Mouse (Mus musculus): ENCODE results near the gene Rdh16.
"Not testable (repeated sequence)": the region's sequence is repeated elsewhere in the genome, so short reads cannot be mapped to it uniquely, and the experiment has no call there.

The Rdh16 gene

DNA sequence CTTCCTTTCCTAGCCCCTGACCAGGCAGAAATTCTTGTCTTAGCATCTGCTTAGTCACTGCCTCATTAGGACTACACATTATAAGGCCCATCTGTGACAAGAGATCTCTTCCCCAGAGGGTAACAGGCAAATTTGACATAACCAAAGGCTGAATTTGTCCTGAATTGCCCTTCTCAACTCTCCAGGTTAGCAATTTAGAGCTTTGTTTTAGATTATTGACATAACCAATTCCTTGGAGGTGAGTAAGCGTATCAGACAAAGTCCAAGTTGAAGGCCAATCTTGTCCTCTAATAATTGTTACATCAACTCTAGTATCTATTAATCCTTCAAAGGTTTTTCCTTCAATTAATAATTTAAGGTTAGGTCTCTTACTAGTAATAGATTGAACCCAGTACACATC is 33.2 kb downstream of the Rdh16 start:
- DNase-seq (ENCODE audit: low spot score in 2 of 2), result not testable (repeated sequence)

DNA sequence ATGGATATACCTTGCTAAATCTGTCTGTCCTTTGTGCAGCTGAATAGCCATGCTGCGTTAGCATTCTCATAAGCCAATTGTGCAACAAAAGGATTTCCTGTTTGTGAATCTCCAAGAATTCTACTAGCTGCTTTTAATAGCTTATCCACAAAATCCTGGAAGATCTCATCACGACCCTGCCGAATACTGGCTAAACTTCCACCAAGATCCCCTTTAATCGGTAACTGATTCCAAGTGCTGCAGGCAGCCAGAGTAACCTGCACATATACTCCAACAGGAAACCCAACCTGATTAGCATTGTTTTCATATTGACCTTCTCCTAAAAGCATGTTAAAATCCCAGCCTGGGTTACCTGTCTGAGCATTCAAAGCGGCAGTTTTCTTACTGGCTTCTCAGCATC is 34.3 kb downstream of the Rdh16 start:
- DNase-seq (ENCODE audit: low spot score in 2 of 2), result no peak

DNA sequence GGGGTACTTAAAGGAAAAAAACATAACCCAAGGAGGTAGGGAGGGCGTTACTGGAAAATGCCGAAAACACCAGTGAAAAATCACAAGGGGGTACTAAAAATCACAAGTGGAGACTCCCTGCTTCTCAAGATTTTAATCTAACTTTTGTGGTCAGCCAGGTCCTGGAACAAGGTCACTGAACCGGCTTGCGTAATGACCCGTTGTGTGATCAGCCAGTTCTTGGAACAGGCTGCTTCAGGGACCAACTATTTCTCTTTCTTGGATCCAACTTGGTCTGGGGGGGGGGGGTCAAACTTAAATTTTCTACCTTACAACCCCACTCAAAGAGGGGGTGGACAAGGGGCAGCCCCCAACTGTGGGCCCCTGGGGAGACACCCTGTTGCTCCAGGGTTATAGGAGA is 36.8 kb downstream of the Rdh16 start:
- not testable (repeated sequence) for DNase-seq (ENCODE audit: low spot score in 2 of 2)

DNA sequence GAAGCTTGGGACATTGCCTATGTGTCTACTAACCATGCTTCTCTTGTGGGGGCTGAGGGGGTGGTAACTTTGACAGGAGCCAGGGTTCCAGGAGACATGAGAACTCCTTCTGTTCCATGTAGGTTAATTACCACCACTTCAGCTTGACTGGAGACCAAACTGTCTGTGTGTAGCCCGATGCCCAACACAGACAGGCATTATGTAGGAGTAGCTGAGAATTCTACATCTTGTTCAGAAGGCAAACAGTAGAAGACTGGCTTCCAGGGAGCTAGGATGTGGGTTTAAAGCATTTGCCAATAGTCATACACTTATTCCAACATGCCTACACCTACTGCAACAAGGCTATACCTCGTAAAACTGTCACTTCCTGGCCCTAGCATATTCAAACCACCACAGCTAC is 37.6 kb downstream of the Rdh16 start:
- DNase-seq (ENCODE audit: low spot score in 2 of 2), result no peak

DNA sequence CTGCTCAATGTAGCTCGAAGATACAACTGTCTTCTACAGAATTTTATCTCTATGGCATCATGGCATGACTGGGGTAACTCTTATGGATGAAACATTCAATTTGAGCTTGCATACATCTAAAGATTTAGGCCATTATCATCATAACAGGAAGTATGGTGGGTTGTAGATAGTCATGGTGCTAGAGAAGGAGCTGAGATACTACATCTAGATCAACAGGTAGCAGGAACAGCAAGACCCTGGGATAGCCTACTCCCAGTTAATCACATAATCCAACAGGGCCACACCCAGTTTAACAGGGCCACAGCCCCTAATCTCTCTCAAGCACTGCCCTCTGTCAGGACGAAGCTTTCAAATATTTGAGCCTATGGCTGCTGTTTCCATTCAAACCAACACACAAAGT is 39.8 kb downstream of the Rdh16 start:
- no peak for DNase-seq (ENCODE audit: low spot score in 2 of 2)

DNA sequence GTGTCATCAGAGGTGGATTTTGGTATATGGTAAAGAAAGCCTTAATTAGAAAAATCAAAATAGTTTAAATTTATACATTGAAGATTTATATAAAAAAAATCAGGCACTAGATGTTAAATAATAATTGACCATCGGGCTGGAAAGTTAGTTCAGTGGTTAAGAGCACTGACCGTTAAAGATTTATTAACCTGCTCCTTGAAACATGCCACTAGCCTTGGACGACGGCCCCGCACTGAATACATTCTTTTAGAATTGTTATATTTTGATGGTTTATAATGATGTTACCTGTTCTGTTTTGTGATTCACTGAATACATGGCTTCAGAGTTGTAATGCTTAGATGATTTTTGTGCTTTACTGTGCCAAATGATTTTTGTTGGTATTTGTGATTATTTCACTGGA is 45.0 kb downstream of the Rdh16 start:
- not testable (repeated sequence) for DNase-seq (ENCODE audit: low spot score in 2 of 2)

DNA sequence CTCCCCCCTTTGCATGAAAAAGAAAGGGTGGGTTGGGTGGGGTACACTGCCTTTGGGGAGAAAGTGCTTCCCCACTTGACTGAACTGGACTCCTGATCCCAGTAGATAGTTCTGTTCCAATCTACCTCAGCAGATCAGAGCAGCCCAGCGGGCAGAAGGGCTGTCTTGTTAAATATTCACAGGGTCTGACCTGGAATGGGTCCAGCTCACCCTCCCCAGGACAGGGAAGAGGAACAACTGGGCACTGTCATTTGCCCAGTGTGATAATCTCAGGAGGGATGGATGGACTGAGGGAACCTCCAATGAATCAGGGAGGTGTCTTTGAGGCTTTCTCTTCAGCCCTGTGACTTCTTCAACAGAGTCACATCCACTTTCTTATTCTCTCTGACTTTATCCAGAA is 47.1 kb downstream of the Rdh16 start:
- no peak for DNase-seq (ENCODE audit: low spot score in 2 of 2)

DNA sequence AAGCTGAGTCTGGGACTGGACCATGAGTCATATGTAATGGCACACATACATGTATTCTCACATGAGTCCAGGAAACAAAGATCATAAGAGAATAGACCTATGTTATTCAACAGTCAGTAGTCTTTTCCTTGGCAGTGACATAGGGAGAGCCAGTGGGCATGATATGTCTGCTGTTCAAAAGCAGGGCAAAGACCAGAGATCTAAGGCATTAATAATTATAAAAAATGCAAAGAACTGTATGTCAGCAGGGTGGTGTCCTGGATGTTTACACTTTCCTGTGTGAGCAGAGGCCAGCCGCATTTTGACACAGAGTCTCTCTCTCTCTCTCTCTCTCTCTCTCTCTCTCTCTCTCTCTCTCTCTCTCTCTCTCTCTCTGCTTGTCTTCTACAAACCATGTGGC is 48.7 kb downstream of the Rdh16 start, which contains the start of gene Rdh19:
Rdh19 (plus strand) TSS at position 301 of the 400 bp plus-strand sequence.
- DNase-seq (ENCODE audit: low spot score in 2 of 2), result no peak

DNA sequence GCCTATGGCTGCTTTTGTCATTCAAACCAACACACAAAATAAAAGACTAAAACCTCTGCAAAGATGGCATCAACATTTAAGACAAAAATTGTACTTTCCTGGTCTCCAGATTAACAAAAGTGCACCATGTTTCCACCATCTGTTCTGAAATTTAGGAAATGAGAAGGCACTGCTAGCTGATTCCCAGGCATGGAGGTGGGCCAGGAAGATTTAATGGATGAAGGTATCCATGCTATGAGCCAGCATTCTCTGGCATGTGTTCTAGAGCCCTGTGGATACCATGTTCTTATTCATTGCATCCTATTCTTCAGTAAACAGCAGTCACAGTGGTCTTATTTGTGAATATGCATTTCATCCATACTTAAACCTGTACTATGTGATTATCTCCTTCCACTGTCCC is 55.4 kb downstream of the Rdh16 start:
- no peak for DNase-seq (ENCODE audit: low spot score in 2 of 2)

DNA sequence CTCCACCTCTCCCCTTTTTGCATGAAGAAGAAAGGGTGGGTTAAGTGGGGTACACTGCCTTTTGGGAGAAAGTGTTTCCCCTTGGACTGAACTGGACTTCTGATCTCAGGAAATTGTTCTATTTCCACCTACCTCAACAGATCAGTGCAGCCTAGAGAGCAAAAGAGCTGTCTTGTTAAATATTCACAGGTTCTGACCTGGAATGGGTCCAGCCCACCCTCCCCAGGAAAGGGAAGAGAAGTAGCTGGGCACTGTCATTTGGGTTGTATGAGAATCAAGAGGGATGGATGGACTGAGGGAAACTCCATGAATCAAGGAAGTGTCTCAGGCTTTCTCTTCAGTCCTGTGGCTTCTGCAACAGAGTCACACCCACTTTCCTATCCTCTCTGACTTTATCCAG is 64.0 kb downstream of the Rdh16 start:
- DNase-seq (ENCODE audit: low spot score in 2 of 2), result no peak

DNA sequence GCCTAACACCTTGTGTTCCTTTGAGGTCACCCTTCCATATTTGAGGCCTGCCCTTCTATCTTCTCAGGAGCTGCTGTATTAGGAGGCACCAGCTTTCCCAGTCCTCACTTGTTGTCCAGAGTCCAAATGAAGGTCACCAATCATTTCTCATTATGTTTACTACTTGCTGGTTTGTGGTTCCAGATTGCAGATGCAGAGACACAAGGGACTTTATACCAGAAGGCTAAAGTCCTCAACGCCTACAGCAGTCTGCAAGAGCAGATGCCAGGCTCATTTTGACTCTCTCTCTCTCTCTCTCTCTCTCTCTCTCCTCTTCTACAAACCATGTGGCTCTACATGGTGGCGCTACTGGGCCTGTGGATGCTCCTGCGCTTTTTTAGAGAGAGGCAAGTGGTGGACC is 65.3 kb downstream of the Rdh16 start, which contains the start of gene Rdh16f2:
Rdh16f2 (plus strand) TSS at position 243 of the 400 bp plus-strand sequence.
- DNase-seq (ENCODE audit: low spot score in 2 of 2), result no peak

DNA sequence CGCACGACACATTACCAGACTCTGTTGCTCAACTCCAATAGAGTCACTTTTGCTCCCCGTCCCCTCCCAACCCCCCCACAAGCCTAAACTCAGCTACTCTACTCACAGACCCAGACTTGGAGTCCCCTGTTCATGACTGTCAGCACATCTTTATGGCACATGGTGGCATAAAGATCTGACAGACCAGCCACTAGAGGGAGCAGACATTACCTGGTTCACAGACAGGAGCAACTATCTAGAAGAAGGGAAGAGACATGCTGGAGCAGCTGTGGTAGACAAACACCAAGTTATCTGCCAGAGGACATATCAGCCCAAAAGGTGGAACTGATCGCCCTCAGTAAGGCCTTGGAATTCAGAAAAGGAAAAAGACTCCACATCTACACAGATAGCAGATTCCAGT is 71.5 kb downstream of the Rdh16 start:
- DNase-seq (ENCODE audit: low spot score in 2 of 2), result no peak

DNA sequence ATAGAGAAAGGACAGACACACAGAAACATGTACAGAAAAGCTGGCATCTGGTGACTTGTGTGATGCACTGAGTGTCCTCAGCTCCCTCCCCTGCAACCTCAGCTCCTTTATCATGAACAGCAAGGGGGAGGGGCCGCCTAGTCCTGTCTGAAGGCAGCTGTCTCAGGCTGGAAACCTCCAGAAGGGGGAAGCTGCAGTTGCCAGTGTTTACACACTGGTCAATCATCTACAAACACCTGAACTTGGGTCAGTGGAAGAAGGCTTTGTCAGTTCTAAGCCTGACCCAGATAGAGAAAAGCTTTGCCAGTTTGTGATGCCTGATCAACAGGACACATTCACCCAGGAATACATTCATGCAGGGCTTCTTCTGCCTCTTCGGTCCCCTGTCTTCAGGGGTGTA is 76.7 kb downstream of the Rdh16 start:
- no peak for DNase-seq (ENCODE audit: low spot score in 2 of 2)

DNA sequence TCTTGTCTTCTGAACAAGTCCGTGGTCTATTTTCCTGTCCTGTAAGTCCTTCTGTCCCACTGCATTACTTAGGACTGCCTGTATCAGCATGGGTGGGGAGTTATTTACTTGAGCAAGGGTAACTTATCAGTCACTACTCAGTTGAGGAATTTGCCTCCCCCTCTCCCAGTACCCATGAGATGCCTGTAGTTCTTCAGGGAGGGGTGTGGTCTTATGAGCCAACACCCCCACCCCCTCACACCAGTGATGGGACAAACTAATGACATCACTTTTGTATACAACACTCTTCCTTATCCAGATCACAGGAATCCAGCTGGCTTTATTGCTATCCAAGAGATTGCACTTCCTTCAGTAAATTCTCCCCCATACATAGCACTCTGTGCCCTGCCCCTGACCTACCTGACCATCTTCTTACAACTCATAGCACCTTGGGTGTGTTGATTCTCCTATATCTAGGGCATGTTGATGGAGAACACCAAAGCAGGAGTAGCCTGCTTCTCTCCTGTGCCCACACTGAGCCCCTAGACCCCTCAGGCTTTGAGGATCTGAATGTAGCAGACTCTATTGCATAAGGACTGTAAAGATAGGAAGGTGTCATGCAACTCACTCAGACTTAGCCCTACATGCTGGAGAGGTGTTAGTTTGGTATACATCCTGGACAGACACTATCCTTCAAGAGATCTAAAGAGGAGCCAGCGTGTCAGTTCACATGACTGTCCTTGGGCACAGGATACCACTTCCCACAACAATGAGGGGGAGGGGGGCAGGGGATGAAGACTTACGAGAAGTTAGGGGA is 77.5 kb downstream of the Rdh16 start:
- no peak for DNase-seq (ENCODE audit: low spot score in 2 of 2)

DNA sequence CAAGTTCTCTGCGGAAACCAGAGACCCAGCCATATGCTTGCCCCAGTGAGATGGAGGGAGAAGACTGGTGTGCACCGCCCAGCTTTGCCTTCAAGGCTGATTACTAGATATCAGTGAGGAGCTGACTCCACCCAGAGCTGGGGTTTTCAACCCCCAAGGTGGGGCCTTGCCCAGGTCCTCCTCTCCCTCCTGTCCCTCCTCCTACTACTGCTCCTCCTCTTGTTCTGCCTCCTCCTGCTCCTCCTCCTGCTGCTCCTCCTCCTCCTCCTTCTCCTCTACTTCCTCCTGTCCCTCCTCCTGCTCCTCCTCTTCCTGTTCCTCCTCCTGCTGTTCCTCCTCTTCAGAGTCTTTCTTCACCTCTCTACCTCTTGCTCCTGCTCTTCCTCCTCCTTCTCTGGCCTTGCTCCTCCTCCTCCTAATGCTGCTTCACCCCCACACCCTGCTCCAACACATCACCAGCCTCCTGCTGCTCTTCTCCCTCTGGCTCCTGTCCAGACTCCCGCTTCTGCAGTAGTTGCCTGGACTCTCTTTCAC is 78.3 kb downstream of the Rdh16 start:
- no peak for DNase-seq (ENCODE audit: low spot score in 2 of 2)

DNA sequence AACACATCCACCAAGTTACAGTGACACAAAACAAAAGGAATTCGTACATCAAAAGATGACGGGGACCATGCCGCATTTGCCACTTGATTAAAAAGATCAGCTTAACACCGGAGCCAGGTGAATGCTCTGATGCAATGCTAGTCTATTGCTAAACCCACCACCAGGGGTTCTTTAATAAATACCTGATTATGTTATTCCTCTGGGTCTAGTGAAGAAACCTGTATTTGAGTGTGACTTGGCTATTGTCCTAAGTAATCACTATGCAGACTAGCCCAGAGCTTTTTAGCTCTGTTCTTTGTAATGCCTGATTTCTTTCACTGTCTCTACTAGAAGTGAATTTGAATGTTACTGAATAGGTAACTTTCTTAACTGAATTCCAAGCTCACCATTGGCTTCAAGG is 80.1 kb downstream of the Rdh16 start:
- DNase-seq (ENCODE audit: low spot score in 2 of 2), result no peak

DNA sequence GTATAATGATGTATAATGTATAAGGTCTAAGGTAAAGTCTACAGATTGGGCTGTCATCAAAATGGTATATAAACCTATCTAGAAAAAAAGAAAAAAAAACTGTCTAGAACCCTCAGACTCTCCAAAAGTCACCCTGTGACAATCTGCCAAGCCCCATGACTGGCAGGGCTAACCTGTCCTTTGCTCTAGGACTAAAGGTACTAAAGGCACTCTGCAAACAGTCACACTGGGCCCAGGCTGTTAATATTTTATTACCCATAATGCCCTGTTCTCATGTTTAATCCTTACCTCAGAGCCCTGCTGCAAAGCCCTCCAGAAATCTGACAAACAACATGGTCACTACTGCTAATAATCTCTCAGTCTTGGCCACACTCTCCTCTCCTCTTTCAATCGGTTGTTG is 85.6 kb downstream of the Rdh16 start:
- no peak for DNase-seq (ENCODE audit: low spot score in 2 of 2)

DNA sequence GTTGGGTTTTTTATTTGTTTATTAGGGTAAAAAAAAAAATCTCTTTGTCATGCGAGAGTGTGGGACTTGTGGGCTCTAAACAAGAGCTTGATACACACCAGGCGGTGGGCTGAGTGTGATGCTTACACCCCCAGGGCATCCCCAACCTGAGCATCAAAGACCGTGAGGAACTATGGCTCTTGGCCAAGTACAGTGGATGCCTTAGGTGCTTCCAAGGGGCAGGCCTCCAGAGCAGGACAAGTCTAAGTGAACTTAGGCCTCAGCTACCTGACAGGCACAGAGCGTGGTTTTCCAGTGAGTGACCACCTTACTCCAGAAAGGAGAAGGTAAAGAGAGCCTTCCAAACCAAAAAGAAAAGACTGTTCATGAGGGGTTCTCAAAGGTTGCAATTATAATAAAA is 86.0 kb downstream of the Rdh16 start:
- no peak for DNase-seq (ENCODE audit: low spot score in 2 of 2)

DNA sequence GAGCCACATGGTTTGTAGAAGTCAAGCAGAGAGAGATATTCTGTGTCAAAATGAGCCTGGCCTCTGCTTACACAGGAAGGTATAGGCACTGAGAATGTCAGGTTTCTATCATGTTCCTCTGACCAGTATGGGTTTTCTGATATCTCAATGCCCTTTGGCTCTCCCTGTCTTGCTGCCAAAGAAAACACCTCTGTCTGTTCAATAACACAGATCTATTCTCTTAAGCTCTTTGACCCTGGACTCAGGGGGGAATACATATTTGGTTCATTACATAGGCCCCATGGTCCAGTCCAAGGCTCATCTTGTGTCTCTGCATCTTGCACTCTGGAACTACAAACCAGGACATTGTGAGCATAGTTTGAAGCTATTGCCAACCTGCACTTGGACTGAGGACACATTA is 87.7 kb downstream of the Rdh16 start, which contains the start of gene Rdh7:
Rdh7 (minus strand) TSS at position 213 of the 400 bp plus-strand sequence.
- DNase-seq (ENCODE audit: low spot score in 2 of 2), result no peak

DNA sequence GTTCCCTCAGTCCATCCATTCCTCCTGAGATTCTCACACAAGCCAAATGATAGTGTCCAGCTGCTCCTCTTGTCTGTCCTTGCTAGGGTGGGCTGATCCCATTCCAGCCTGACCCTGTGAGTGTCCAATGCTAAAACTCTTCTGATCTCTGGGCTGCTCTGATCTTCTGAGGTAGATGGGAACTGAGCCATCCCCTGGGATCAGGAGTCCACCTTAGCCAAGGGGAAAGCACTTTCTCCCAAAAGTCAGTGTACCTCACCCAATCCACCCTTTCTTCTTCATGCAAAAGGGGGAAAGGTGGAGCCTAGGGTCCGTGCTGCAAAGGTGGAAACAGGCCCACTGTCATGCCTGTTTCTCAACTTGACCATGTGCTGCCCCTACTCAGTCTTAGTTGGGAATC is 90.5 kb downstream of the Rdh16 start:
- no peak for DNase-seq (ENCODE audit: low spot score in 2 of 2)

DNA sequence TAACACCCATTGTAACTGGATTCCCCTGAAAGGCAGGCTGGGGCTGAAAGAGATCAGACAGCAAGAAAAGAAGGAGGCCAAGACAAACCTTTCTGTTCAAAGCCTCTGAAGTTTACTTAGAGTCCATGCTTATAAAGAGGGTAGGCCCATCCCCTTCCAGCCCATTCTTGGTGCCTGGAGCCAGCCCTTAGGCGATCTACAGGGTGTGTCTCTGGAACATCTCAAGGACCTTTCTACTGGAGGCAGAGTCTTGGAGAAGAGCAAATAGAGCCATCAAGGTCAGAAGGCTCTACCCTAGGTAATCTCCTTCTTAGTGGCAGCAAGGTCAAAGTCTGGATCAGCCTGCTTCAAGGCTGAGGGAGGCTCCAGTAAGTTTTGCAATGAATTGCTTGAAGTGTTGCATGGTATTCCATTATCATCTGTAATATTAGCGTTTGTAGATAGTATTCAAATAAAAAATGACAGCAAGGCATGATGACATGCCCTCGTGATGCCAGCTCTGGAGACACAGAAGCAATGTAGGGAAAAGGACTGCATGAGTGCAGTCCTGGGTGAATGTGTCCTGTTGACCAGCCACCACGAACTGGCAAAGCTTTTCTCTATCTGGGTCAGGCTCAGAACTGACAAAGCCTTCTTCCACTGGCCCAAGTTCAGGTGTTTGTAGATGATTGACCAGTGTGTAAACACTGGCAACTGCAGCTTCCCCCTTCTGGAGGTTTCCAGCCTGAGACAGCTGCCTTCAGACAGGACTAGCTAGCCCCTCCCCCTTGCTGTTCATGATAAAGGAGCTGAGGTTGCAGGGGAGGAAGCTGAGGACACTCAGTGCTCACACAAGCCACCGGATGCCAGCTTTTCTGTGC is 92.4 kb downstream of the Rdh16 start:
- not testable (repeated sequence) for DNase-seq (ENCODE audit: low spot score in 2 of 2)
